Mouse (Mus musculus): Measurements from ENCODE around the gene Sulf2. TPM values are rescaled to one million over a fixed set of nuclear protein-coding genes. Genes with fewer than 3 reads are reported as not detected.

The Sulf2 gene
- polyA plus RNA-seq, 1 experiment, result 40.0 TPM

DNA sequence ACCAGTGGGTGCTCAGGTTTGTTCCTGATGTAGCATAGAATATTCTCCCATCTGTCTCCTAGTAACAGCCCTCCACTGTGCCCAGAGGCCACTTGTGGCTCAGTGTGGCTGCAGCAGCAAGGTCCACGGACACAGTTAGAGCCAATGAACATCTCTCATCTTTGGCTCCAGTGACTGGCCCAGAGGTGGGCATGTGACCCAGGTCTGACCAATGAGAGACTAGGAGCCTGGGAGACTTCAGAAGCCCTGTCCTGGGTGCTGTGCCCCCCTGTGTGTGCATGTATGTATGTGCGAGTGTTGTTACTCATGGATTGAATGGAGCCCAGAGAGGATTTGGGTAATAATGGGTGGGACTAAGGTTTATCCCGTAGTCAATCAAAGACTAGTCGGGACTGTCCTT is 18.0 kb downstream of the Sulf2 start:
- DNase-seq, result no peak
- Histone ChIP-seq H3K4me1 (ENCODE audit: control insufficient read depth, insufficient read depth, low read length) (0 out of 2 replicates have a peak, but pooled peaks cover 4% of the 10 kb centered on the region), H3K27me3 (ENCODE audit: control insufficient read depth, insufficient read depth, low read length) (peaks cover 1% of the 10 kb centered on the region; the same call in 1 of the 2 replicates), H3K4me3 (replicated peaks; ENCODE audit: insufficient read depth, low read depth, low read length) (no peak overlapping the region), H3K27ac (ENCODE audit: insufficient read depth, low read length) (no peak overlapping the region)
- 82% methylated on average over 4 of the region's 4 CpGs for WGBS
- TF ChIP-seq POLR2A (IDR thresholded peaks at IDR 0.05; ENCODE audit: borderline replicate concordance, insufficient read depth, low read length), result no peak
- no peak for TF ChIP-seq CTCF (IDR thresholded peaks at IDR 0.05; ENCODE audit: borderline replicate concordance, insufficient read depth, low read depth, low read length)

DNA sequence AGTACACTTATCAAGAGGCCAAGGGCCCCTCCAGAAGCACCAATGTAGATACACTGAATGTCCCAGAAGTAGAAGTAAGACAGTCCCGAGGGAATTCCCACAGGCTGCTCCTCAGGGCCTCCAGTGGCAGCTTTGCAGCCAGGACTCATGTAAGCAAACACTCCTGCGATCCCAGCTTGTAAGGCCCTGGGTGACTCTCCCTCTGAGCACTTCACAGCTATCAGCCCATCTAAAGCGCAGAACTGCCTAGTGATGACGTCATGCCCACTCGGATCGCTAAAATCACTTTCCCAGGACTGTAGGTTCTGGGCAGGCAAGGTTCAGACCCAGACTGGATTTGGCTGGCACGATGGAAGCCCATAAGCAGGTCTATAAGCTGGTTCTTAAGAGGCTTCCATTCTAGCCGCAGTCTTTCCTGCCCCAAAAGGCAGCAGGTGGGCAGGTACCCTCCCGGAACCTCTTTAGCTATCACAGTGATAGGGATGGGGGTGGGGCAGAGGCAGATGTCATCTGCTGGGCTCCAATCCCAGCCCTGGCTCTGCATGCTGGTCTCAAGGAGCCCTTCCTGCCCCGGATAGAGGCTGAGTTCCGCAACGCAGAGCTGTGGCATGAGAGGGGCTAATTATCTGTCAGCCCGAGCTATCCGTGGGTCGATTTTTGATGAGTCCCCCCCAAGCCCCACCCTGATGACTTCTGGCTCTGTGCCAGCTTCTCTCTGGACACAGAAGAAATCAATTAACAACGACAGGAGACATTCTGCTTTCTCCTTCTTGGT is 19.6 kb downstream of the Sulf2 start:
- WGBS, result 15% methylated on average over 16 of the region's 16 CpGs

DNA sequence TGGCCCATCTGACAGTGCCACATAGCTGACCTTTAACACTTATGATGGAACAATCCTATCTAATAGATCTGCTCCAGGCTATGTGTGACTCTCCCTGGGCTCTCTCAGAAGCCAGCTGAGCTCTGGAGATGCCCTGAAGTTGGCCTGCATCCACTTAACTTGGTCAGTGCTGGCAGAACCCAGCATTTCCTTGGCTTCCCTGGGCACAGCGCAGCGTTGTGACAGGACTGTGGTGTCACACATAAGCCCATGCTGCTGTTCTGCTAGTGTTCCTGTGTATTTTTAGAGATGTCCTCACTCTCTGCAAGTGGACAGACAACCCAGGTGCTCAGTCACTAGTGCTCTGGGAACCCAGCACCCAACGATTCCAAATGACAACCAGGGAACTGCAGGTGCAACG is 26.7 kb downstream of the Sulf2 start:
- Histone ChIP-seq H3K4me3 (replicated peaks; ENCODE audit: insufficient read depth, low read depth, low read length) (no peak overlapping the region), H3K27ac (ENCODE audit: insufficient read depth, low read length) (no peak overlapping the region), H3K27me3 (ENCODE audit: control insufficient read depth, insufficient read depth, low read length) (no peaks in the 10 kb centered on the region), H3K4me1 (ENCODE audit: control insufficient read depth, insufficient read depth, low read length) (no peaks in the 10 kb centered on the region)
- no peak for TF ChIP-seq CTCF (IDR thresholded peaks at IDR 0.05; ENCODE audit: borderline replicate concordance, insufficient read depth, low read depth, low read length)
- 64% methylated on average over 4 of the region's 4 CpGs for WGBS
- DNase-seq, result no peak

More for the DNA sequence above, 19.6 kb downstream of the Sulf2 start:
- Histone ChIP-seq H3K4me3 (replicated peaks; ENCODE audit: insufficient read depth, low read depth, low read length) (no peak overlapping the region), H3K27me3 (ENCODE audit: control insufficient read depth, insufficient read depth, low read length) (peaks cover 1% of the 10 kb centered on the region; the same call in 1 of the 2 replicates), H3K27ac (ENCODE audit: insufficient read depth, low read length) (no peak overlapping the region), H3K4me1 (ENCODE audit: control insufficient read depth, insufficient read depth, low read length) (0 out of 2 replicates have a peak, but pooled peaks cover 4% of the 10 kb centered on the region)
- no peak for DNase-seq
- TF ChIP-seq POLR2A (IDR thresholded peaks at IDR 0.05; ENCODE audit: borderline replicate concordance, insufficient read depth, low read length), result no peak
- no peak for TF ChIP-seq CTCF (IDR thresholded peaks at IDR 0.05; ENCODE audit: borderline replicate concordance, insufficient read depth, low read depth, low read length)

DNA sequence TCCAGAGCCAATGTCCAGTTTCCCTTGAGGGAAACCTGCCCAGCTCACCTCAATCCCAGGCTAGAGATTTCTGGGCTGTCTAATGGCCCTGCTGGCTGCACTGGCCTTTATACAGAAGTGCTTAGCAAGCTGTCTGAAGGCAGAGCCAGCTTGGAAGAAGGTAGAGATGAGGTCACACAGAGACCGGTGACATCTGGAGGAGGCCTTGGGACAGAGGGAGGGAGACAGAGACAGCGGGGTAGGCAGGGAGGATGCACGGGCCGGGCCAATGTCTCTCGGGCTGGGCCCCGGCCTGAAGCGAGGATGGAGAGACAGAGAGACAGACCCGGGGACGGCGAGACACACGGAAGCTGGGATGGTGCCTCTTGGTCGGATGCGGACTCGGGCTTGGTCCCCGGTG is 27.4 kb downstream of the Sulf2 start:
- no peak for DNase-seq
- Histone ChIP-seq H3K27ac (ENCODE audit: insufficient read depth, low read length) (no peak overlapping the region), H3K27me3 (ENCODE audit: control insufficient read depth, insufficient read depth, low read length) (no peaks in the 10 kb centered on the region), H3K4me3 (replicated peaks; ENCODE audit: insufficient read depth, low read depth, low read length) (no peak overlapping the region), H3K4me1 (ENCODE audit: control insufficient read depth, insufficient read depth, low read length) (no peaks in the 10 kb centered on the region)
- TF ChIP-seq POLR2A (IDR thresholded peaks at IDR 0.05; ENCODE audit: borderline replicate concordance, insufficient read depth, low read length) (no peak), CTCF (IDR thresholded peaks at IDR 0.05; ENCODE audit: borderline replicate concordance, insufficient read depth, low read depth, low read length) (no peak)
- 89% methylated on average over 15 of the region's 15 CpGs for WGBS

DNA sequence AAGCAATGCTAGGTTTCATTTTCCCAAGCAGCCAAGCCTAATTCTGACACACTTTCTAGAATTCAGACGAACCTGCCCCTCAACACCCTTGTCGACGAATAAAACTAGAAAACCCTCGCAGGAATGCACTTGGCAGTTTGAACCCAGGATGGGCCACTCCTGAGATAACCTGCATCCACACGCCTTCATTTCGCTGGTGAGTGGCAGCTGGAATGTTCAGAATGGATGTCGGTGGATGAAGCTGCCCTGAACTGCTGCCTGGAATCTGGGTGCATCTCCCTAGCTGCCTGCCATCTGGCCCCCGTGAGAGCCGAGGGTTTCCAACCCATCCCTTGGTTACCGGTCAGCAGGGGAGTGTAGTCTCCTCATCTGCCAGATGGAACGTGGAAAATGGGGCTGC is 29.1 kb downstream of the Sulf2 start:
- DNase-seq, result no peak
- Histone ChIP-seq H3K27me3 (ENCODE audit: control insufficient read depth, insufficient read depth, low read length) (no peaks in the 10 kb centered on the region), H3K4me3 (replicated peaks; ENCODE audit: insufficient read depth, low read depth, low read length) (no peak overlapping the region), H3K27ac (ENCODE audit: insufficient read depth, low read length) (no peak overlapping the region), H3K4me1 (ENCODE audit: control insufficient read depth, insufficient read depth, low read length) (no peaks in the 10 kb centered on the region)
- WGBS, result 38% methylated on average over 11 of the region's 11 CpGs
- TF ChIP-seq POLR2A (IDR thresholded peaks at IDR 0.05; ENCODE audit: borderline replicate concordance, insufficient read depth, low read length) (no peak), CTCF (IDR thresholded peaks at IDR 0.05; ENCODE audit: borderline replicate concordance, insufficient read depth, low read depth, low read length) (no peak)

DNA sequence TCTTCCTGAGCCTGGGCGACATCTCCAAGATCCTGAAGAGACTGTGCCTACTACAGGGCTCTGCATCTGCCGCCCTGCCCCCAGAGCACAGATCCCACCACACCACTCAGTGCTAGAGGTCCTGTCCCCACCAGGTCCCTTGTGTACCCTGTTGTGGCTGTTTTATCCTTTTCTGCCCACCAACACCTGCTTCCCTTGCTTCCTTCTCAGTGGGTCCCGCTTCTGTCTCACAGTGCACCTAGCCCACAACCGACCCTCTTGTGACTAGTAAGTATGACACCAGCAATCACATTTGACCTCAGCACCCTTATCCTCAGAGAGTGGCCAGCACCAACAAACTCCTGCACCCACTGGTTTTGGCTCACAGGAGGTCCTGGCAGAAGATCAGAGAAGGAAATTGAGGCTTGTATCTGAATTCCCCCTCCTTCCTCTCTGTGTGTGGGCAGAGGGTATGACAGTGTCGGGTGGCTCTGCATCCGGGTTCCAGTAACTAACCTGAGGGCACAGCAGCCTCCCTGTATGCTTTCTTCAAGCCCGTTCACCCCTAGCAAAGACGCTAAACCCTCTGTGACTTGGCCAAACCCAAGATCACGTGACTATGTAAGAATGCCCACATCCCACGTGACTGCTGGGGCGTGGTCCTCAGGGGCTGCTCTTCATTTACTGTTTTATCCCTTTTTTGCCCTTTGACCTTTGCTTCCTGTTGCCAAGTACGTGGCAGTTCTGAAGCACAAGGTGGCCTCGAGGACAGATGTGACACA is 29.8 kb downstream of the Sulf2 start:
- Histone ChIP-seq H3K27me3 (ENCODE audit: control insufficient read depth, insufficient read depth, low read length) (no peaks in the 10 kb centered on the region), H3K4me3 (replicated peaks; ENCODE audit: insufficient read depth, low read depth, low read length) (no peak overlapping the region), H3K27ac (ENCODE audit: insufficient read depth, low read length) (no peak overlapping the region), H3K4me1 (ENCODE audit: control insufficient read depth, insufficient read depth, low read length) (no peaks in the 10 kb centered on the region)
- DNase-seq, result no peak
- TF ChIP-seq POLR2A (IDR thresholded peaks at IDR 0.05; ENCODE audit: borderline replicate concordance, insufficient read depth, low read length), result no peak
- no peak for TF ChIP-seq CTCF (IDR thresholded peaks at IDR 0.05; ENCODE audit: borderline replicate concordance, insufficient read depth, low read depth, low read length)
- 48% methylated on average over 13 of the region's 13 CpGs for WGBS

DNA sequence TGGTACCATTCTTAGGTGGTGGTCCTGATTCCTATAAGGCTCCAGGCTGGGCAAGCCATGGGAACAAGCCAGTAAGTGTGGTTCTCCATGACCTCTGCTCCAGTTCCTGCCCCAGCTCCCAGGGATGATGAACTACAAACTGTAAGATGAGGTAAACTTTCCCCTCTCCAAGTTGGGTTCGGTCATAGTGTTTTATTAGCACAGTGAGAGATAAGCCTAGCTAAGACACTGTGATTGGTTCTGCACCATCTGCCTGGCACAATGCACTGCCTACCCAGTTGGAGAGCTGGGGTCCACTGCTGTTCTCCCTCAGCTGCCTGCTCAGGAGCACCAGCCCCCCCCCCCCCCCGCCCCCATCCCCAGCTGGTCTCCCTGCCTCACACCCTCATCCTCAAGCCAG is 30.4 kb downstream of the Sulf2 start:
- TF ChIP-seq POLR2A (IDR thresholded peaks at IDR 0.05; ENCODE audit: borderline replicate concordance, insufficient read depth, low read length) (no peak), CTCF (IDR thresholded peaks at IDR 0.05; ENCODE audit: borderline replicate concordance, insufficient read depth, low read depth, low read length) (no peak)
- 58% methylated on average over 1 of the region's 2 CpGs for WGBS
- H3K27me3 ChIP-seq (ENCODE audit: control insufficient read depth, insufficient read depth, low read length), result no peaks in the 10 kb centered on the region

DNA sequence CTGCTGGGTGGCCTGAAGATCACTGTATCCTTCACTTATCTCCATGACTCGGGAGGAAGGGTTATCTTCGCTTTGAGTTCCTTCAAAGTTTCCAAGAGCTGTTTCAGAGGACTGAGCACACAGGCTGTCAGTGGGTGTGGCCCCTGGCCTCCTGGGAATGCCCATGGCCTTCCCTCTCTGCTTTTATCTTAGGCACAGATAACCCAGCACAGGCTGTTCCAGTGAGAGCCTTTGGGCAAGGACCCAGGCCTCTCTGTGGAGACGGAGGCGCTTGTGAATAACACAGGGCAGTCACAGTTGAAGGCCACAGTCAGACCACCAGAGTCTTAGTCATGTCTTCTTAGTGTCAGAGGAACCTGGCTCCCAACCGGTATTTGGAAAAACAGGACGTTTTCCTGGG is 32.7 kb downstream of the Sulf2 start:
- H3K4me1 ChIP-seq (ENCODE audit: control insufficient read depth, insufficient read depth, low read length), result no peaks in the 10 kb centered on the region
- DNase-seq, result no peak
- H3K27ac ChIP-seq (ENCODE audit: insufficient read depth, low read length), result no peak overlapping the region
- TF ChIP-seq CTCF (IDR thresholded peaks at IDR 0.05; ENCODE audit: borderline replicate concordance, insufficient read depth, low read depth, low read length) (no peak), POLR2A (IDR thresholded peaks at IDR 0.05; ENCODE audit: borderline replicate concordance, insufficient read depth, low read length) (no peak)
- no peak overlapping the region for H3K4me3 ChIP-seq (replicated peaks; ENCODE audit: insufficient read depth, low read depth, low read length)
- no peaks in the 10 kb centered on the region for H3K27me3 ChIP-seq (ENCODE audit: control insufficient read depth, insufficient read depth, low read length)
- WGBS, result 78% methylated on average over 6 of the region's 6 CpGs

More for the DNA sequence above, 30.4 kb downstream of the Sulf2 start:
- Histone ChIP-seq H3K27ac (ENCODE audit: insufficient read depth, low read length) (no peak overlapping the region), H3K4me1 (ENCODE audit: control insufficient read depth, insufficient read depth, low read length) (no peaks in the 10 kb centered on the region), H3K4me3 (replicated peaks; ENCODE audit: insufficient read depth, low read depth, low read length) (no peak overlapping the region)
- no peak for DNase-seq
